Mouse (Mus musculus): ENCODE data around the gene Stard5. TPM values are rescaled to one million over a fixed set of nuclear protein-coding genes. Genes with fewer than 3 reads are reported as not detected.

The Stard5 gene
- total RNA-seq (2021): 10 to 100 TPM; 19.5 to 22.9 TPM

DNA sequence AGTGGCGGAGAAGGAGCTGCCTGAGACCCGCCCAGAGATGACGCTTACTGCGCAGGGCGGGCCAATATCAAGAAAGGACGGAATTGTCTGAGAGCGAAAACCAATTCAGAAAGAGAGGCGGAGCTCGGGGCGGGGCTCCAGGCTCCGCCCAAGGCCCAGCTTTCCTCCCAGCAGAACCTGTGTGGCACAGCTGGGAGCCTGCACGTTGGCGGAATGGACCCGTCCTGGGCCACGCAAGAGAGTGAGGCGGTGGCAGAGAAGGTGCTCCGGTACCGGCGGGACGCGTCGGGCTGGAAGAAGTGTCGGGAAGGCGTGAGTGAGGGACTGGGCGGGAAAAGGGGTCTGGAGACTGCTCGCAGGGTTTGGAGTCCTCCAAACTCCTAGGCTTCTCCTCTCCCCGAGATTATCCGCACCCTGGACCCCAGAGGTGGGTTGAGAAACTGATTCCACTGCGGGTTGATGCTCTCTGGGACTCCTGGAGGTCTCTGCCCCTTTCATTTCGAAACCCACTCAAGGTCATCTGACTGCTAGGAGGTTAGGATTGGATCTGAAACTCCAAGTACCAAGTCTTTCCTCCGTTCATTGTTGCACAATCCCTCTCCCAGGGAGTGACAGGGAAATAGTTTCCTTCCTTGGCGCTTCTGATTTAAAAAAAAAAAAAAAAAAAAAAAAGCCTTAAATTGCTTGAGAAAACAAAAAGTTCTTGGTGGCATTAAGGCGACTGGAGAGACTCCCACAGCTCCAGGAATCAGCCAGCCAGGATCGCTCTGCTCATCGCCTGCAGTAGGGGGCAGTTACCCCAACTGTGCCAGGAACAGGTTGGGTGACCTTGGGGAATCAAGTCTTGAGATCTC, at the start of gene Stard5:
Stard5 (plus strand) TSS at position 132 of the 854 bp plus-strand sequence.
- intact Hi-C loops (cut with DNase I): loop anchor here (2.0 kb wide), 2 partner anchors 19 to 65 kb away; no protein-coding TSS in a partner anchor
- DNase-seq: peak; percentile 94 to 96

DNA sequence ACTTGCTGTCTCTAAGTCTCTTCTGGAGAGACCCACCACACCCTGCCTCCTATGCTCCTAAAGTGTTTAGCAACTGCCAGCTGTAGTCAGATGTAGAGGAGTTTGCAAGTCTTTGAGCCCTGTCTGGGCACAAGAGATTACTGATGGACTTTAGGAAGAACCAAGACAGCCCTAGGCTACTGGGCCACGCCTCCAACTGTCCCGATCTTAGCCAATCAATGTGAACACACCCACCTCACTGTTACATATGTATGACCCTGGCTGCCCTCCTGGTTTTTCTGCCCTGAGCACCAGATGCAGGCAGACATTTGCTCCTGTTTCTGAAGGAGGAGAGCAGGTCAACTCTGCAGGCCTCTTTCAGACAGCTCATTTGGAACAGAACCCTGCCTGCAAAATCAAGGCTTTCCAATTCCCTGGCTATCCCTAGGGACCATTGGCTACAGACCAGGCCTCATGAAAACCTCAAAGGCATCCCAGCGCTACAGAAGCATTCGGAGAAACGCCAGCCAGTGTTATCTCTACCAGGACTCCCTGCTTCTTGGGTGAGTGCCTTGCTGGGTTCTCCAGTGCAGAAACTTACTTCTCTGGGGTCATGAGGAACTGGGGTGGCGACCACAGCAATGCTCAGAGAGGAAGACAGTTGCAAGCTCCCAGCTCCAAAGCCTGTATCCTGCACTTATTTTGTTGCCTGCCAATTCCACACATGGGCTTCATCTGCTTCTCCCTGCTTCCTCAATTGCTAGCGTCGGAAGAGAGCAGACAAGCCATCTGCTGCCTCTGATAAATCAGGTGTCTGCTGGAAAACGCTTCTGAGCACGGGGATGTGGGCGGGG, 46.9 kb upstream of the Stard5 start, which contains the start of gene Tmc3:
Tmc3 (plus strand) TSS at position 289 of the 833 bp plus-strand sequence.
- DNase-seq: peak; percentile 75 to 81
- intact Hi-C loops (cut with DNase I): no loop called here

DNA sequence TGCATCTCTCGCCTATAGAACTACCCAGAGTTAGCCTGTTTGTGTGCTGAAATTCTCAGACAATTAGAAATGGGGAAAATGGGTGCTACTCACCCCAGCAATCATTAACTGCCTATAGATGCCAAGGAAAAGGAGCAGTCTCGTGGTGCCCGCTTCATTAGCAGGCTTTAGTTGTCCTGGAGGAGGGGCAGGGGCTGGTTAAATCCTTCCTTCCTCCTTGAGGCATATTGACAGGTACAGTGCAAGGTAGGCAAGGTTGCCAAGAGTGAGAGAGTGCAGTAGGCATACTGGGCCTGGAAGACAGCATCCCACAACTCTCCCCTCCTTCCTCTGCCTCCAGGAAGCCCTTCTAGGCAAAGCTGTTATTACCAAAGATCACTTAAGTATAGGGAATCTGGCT, 37.7 kb upstream of the Stard5 start:
- intact Hi-C loops (cut with DNase I): no loop called here
- no peak for DNase-seq

DNA sequence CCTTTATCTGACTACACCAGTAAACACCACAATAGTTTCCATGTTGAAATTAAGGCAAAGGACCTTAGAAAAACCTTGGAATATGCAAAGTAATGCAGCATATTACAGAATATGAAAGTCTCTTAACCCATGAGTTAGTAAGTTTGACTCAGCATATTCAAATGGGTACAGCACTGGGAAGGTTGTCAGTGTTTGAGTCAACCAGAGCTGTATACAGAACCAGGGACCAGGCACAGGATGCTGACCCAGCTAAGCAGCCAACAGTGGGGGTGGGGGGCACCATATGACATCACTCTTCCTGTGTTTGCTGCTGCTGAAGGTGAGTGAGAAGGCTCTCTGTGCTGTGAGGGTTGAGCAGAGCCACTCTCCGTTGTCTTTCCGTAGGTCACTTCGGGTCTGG, 34.7 kb upstream of the Stard5 start:
- intact Hi-C loops (cut with DNase I): no loop called here
- DNase-seq: no peak

DNA sequence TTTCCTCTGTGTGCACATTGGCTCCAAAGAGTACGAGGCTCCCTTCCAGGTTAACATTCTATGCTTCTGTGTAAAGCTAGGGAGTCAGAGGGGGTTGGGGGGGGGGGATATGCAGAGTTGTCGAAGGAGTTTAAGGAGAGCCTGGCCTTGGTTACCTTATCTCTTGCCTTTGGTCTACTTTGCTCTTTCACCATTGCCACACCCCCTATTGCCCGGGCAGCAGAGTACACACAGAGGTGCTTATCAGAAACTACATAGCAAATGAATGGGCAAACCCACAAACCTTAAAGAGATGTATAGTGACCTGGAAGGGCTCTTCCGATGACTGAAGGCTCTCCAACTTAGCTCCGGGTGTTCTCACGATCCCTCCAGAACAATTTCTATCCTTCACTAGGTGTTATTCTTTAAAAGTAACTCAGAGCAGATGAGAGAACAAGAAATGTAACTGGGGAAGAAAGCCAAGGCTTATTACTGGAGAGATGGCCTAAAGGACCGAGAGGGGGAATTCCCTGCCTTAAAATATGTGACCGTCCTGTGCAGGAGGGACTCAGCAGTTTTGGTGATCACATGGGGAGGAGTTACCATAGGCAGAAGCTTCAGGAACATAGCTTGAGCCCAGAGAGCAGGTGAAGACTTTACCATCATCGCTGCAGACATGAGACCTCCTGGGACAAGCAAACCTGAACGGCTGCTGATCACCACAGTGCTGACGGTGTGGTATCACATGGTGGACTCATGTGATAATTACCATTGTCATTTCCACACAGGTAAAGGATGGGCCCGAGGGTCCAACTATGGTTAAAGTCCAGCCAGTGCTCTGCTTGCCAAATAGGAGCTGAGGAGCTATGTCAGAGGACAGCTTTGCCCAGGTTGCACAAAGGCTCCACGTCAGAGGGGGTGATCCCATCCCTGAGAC, 32.5 kb upstream of the Stard5 start:
- intact Hi-C loops (cut with DNase I): no loop called here

DNA sequence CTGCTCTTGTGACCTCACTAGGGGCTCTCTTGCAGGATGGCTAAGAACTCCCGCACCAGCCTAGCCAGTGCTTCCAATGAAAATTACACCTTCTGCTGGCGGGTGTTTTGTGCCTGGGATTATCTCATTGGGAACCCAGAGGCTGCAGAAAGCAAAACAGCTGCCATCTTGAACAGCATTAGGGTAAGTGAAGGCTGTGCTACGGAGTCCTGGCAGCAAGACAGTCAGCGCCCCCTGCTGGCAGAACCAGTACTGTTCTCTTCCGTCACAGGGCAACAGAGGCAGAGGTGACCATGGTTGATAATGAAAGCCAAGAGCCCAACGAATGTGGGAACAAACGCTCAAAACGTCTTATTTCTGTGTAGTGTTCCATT, 31.9 kb upstream of the Stard5 start:
- DNase-seq: peak; percentile 40 to 63
- intact Hi-C loops (cut with DNase I): loop anchor here (1.0 kb wide), 1 partner anchor 32 kb away; no protein-coding TSS in a partner anchor

More for the DNA sequence above, 32.5 kb upstream of the Stard5 start:
- DNase-seq: no peak

DNA sequence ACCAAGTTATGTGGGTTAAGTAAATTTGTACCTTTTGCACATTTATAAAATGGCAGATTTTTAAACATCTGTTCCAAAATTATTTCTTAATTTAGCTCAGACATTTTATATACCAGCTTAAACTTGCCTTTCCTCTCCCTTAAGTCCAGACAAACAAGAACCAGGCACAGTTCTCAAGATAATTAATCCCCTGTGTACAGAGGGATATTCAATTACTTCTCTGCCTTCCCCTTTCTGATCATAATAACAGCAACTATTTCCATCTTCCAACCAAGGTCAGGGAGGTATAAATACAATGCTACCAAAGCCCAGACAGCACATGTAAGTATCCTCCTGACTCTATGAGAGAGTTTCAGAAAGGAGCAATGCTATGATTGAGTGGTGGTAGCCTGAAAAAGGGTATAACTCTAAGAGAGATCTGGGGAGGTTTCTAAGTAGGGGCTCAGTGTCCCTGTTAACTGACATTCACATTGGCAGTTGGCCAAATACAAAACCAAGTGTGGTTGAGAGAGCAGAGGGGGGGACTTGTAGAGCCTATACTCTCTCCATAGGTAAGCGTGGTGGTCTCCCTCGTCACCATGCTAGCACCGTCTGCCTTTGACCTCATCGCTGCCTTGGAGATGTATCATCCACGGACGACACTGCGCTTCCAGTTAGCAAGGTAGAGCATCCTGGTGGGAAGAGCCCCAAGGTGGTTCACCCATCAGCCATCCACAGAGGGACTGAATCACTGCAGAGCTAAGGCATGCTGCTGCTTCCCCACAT, 27.4 kb upstream of the Stard5 start:
- intact Hi-C loops (cut with DNase I): no loop called here
- no peak for DNase-seq

DNA sequence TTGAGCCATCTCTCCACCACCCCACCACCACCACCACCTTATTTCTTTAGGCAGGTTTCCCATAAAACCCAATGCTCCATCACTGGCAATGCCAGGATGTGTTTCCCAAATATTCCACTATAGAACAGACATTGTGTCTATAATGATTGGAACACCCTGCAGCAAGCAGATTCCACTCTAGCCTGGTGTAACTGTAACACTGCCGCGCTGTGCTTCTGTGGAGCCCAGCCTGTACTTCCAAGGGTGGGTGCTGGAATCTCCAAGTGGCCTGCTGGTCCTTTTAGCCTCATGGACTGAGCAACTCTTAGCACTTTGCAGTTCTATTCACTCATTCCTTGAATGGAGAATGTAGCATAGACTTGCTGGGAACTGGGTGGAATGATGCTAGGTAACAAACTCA, 25.0 kb upstream of the Stard5 start:
- intact Hi-C loops (cut with DNase I): no loop called here
- DNase-seq: no peak

DNA sequence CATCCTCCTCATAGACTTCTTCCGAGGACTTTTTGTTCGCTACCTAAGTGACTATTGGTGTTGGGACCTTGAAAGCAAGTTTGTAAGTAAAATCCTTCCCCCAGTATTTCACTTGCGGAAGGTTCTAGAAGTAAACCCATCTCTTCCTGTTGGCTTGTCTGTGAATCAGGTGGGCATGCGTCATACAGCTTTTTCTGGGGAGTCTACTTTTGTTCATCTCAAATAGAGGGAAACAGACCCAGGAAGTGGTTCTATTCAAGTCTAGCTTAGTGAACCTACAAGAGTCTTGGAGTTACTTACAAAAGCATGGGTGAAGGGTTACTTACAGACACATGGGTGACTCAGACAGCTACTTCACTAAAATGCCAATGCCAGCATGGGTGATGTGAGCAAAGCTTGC, 21.9 kb upstream of the Stard5 start:
- no peak for DNase-seq
- intact Hi-C loops (cut with DNase I): no loop called here

DNA sequence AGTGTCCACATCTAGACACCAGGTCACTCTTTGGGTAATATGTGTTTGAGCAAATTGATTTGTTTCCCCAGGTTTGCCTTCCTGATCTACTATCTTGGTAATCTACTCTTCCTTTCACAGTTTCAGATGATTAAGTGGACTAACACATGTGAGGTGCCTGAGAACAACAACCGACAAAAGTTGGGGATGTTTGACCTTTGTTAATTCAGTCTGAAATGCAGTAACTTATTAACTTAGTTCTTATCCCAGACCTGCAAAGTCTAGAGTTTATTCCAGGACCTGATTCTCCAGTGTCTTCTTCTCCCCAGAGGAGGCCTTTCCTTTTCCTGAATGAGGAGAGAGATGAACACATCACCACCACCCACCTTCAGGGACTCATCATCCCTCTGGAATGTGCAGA, 19.9 kb upstream of the Stard5 start:
- intact Hi-C loops (cut with DNase I): no loop called here
- DNase-seq: no peak

DNA sequence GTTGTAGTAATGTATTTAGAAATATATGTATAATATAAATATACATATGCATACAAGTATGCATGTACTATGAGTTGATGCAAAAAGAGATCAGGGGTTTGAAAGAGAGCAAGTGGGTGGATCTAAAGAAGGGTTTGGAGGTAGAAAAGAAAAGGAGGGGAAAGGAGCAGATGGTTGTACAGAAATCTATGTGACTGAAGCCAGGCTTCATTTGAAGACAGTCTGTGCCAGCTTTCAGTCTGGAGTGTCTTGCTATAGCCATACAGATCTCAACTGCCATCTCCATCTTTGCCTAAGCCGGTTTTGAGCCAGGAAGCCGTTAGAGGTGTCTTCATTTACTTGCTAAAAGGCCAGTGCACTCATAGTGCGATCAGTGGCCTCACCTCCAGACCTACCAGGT, 16.5 kb upstream of the Stard5 start:
- intact Hi-C loops (cut with DNase I): no loop called here

DNA sequence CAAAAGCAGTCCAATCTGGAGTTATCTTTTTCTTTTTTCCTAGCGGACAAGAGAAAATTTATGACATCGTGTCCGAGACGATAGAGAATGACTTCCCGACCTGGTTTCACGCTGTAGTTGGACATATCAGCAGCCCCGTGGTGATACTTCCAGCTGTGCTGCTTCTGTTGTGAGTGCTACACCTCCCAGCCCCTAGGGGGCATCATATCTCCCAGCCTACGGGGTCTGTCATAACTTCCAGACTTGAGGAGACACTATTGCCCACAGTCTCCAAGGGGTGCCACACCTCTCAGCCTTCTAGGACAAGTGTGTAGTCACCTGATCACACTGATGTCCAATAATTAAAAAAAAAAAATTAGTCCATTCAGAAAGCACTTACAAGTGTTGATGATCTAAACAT, 15.9 kb upstream of the Stard5 start:
- intact Hi-C loops (cut with DNase I): no loop called here
- no peak for DNase-seq

More for the DNA sequence above, 16.5 kb upstream of the Stard5 start:
- DNase-seq: no peak

DNA sequence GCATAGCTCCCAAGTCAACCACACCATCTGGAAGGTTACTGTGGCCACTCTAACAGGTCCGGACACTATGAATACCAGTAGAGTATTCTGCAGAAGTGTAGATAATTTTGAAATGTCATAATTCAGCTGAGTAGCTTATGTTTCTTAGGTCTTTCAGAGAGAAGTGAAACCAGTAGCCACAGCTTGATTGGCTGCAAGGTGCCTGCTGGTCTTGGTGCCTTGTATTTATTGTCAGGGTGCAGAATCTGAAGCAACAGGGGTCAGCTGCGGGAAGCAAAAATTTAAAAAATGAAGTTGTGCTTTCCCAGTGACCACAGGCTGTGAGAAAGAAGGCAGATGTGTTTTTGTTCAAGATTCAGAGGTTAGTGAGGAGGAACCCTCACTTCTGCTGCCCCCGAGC, 15.5 kb upstream of the Stard5 start:
- intact Hi-C loops (cut with DNase I): no loop called here
- no peak for DNase-seq

DNA sequence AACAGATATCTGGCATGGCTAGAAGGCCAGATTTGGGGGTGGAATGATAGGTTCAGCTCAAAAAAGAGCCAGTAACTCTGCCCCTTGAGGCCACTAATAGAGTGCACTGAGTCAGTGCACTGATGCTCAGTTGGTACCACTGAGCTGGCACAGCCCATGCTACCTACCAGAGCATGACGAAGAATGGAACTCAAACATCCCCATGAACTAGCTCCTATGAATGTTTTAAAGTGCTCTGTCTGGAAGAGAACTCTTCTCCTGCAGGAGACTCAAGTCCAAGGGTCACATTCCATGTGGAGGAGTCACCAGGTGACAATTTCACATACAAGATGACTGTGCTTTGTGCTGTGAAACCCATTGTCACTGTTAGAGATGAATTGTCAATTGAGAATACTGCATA, 13.1 kb upstream of the Stard5 start:
- intact Hi-C loops (cut with DNase I): no loop called here
- DNase-seq: no peak

DNA sequence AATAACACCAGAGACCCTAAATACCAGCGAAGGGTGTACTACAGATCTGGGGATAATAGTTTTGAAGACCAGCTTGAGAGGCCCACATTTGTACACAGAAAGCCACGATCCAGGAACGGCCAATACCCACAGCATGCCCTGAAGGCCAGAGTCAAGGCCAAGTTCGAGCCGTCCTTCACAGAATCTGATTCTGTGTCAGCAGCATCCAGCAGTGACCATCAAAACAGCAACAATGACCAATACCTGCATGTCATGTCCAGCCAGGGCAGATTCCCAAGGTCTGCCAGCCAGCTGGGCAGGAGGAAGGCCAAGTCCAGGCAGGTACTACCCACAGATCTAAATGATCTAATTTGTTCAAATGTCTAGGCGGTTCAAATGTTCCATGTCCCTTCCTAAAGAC, 9.2 kb upstream of the Stard5 start:
- intact Hi-C loops (cut with DNase I): loop anchor here (5.0 kb wide), 1 partner anchor 50 kb away; no protein-coding TSS in a partner anchor
- DNase-seq: no peak

DNA sequence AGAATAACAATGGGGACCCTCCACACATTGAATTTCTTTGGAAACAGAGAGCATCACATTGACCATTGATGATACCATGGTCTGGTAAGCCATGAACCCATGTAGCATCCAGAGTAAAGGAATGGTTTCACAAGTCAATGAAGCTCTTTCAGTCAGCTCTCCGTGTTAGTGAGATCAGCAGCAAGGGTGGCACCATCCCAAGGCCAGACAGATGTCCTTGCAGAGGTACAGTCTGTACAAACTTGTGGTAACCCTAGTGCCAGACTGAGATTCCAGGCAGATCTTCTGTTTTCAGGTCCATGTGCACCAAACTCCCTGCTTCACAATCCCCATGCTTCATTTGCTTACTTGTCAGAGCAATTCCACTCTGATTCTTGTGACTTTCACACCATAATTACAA, 7.7 kb upstream of the Stard5 start:
- intact Hi-C loops (cut with DNase I): loop anchor here (5.0 kb wide), 1 partner anchor 48 kb away; no protein-coding TSS in a partner anchor
- DNase-seq: no peak

DNA sequence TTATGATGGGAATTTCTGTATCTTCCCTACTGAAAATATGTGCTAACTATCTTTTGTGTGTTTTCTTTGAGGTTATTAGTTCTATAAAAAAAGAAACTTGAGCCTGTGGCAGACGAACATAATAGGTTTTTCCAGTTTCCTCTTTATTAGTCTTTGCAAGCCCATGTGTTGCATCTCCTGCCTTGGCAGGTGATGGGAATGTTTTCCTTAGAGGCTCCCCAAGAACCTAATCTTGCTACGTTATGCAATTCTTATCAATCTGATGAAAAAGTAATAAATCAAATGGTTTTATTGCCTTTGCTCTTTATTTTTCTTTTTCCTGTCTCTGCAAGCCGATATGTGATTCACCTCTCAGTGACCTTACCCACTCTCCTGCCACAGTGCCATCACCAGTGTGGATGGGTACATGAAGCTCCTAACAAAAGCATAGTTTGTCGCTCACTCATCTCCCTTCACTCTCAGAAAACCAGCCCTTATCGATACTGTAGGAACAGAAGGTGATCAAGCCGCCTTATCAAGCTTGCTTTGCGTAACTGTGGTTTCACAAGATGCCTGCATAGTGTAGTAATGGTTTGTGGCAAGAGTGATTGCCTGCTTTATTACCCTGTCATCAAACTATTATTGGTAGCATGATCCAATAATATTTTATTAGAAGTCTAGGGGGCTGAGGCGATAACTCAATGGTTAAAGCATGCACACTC, 5.1 kb upstream of the Stard5 start:
- intact Hi-C loops (cut with DNase I): no loop called here
- DNase-seq: no peak

DNA sequence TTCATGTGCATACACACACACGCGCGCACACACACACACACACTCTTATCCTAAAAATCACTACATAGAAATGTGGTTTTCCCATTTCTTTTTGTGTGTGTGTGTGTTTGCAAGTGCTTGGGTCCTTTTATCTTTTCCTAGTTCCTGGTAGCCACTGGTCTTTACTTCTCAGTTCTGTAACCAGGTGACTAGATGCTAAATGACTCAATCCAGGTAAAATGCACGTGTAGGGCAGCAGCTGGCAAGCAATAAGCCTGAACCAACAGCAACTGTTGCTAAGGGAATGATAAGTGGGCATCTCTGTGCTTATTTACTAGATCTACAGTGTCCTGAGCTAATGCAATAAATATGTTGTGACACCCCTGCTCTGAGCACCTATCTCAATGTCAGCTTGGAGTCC, 4.4 kb upstream of the Stard5 start:
- intact Hi-C loops (cut with DNase I): no loop called here
- no peak for DNase-seq

Data from heart, postnatal 10 days (tissue).